Mouse (Mus musculus) frontal cortex, postnatal 10 days (tissue): ENCODE measurements around the gene Klhl33.
A peak's percentile ranks its signal among the peaks of the same experiment; 100 is the strongest.
"Not testable (repeated sequence)": the region's sequence is repeated elsewhere in the genome, so short reads cannot be mapped to it uniquely, and the experiment has no call there.

Experiments used
- DNase-seq, 2 experiments: peaks; one replicate each; pipeline ENCODE4 v3.0.0; 2022; ENCODE audit warnings: low spot score in 2 of 2, mixed read lengths in 1 of 2

Klhl33 gene

GRCm38 (mm10) chr14:50897374-50897765 is at the start of gene Klhl33:
Gene Klhl33, minus strand, starts transcription at chr14:50897507.
- no peak for DNase-seq

- DNase-seq, result not testable (repeated sequence)
Measured at GRCm38 (mm10) chr14:50945526-50945925, 48.2 kb upstream of the Klhl33 start.

DNA sequence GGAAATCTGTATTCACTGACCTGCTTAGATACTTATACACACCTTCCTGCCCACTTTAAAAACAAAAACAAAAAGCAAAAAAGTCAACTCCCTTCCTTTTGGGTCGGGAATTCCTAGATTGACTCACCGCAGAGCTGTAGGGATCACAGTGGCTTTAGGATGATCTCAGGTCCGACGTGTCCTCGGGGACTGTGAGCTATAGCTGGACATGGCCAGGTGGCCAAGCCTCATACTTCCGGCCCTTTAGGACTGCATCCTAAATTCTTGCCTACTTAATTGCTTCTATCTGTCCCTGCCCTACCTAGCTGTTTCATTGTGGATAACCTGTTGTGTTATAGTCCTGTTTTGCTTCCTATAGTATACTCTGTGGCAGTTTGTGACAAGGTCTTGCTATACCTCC is 47.8 kb upstream of the Klhl33 start:
- not testable (repeated sequence) for DNase-seq

- DNase-seq, result not testable (repeated sequence)
Measured at GRCm38 (mm10) chr14:50944668-50945033, 47.3 kb upstream of the Klhl33 start.

GRCm38 (mm10) chr14:50943932-50944667 is 46.8 kb upstream of the Klhl33 start, which contains the start of gene Gm49342:
Gene Gm49342, plus strand, starts transcription at chr14:50944517.
- DNase-seq, result peak; percentile 82 to 89

DNA sequence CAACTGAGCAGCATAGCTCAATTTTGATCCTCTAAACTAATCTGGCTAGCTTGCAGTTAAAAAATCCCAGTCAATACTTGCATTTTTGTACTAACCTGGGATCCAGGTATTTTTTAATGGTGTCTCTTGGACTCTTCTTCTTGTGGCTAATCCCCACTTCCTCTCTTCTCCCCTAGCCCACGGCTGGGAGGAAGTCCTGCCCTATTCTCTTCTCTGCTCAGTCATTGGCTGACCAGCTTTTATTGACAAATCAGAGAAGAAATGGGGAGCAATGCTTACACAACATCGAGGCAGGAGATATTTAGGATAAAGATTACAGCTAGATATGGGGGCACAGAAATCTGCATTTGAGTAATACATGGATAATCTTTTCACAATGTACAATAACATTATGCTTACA is 41.6 kb upstream of the Klhl33 start:
- no peak for DNase-seq

- DNase-seq, result no peak
Measured at GRCm38 (mm10) chr14:50938119-50938908, 41.0 kb upstream of the Klhl33 start.

DNA sequence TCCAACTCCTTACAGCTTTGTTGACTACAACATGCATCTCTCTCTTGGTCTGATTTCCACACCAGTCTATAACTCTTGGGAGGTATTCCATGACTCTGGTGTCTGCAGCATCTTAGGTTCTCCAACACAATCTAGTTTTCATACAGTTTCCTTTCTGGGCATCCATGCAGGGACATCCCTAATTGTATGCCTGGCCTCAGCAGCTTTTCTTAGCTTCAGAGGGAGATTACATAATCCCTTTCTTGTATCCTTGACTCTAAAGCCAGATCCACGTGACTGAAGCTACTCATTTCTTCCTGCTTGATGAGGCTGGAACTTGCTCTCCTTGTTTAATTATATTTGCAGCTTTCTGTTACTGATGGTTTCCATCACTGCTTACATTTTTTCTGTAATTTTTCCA is 39.3 kb upstream of the Klhl33 start:
- no peak for DNase-seq

DNA sequence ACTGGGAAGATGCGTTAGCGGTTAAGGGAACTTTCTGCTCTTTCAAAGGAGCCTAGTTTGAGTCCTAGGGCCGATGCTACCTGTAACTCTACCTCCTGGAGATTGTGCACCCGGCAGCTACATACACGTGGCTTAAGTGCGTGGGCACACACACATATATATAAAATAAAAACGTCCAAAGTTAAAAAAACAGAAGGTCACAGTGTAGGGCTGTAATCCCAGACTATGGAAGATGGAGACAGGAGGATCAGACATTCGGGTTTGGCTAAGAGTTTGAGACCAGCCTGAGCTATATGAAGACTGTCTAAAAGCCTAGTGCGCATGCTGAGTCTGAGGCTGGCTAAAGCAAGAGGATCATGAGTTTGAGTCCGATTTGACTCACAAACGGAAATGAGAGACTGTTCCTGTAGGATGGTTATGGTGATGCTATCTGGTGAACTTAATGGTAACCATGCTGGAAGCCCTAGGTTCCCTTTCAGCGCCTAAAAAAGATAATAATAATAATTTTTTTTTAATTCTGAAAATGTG is 34.2 kb upstream of the Klhl33 start:
- no peak for DNase-seq

DNA sequence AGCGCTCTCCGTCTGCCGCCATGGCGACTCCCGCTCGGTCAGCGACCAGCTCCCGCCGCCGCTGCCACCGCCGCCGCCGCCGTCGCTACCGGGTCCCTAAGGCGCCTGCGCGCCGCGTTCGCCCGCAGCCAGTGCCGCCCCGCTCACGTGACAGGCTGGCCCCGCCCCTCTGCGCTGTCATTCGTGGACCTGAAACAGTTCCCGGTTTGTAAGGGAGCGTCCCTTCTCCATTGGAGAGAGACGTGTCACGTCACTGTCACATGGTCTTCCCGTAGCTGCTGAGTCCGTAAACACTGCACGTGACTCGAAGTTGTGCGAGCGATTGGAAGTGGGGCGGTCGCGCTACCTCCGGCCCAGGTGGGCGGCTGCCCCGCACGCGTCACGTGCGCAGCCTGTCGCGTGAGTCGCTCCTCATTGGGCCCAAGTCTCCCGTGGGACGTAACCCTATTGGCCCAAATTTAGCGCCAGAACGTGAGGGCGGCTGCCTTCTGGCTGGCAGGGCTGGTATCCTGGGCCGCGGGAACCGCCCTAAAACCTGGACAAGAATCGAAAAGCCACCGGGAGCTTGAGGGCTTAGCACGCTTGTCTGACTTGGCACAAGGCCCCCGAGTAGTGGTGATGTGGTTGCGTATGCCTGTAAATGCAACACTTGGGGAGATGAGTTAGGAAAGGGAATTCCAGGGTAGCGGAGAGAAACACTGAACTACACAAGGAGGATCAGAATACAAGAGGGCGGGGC is 33.6 kb upstream of the Klhl33 start, which contains the start of the genes Pip4p1 and Pnp:
Gene Pip4p1 (minus strand): TSS at position 103 of the 739 bp plus-strand sequence.
Gene Pnp (plus strand): TSS at position 329 of the 739 bp plus-strand sequence.
- DNase-seq, result peak; percentile 99 to 100

GRCm38 (mm10) chr14:50930377-50930753 is 33.1 kb upstream of the Klhl33 start:
- DNase-seq, result peak in 1 of 2 experiments; percentile 56

- DNase-seq, result no peak
Measured at GRCm38 (mm10) chr14:50929951-50930350, 32.6 kb upstream of the Klhl33 start.

GRCm38 (mm10) chr14:50927366-50927765 is 30.1 kb upstream of the Klhl33 start:
- no peak for DNase-seq

DNA sequence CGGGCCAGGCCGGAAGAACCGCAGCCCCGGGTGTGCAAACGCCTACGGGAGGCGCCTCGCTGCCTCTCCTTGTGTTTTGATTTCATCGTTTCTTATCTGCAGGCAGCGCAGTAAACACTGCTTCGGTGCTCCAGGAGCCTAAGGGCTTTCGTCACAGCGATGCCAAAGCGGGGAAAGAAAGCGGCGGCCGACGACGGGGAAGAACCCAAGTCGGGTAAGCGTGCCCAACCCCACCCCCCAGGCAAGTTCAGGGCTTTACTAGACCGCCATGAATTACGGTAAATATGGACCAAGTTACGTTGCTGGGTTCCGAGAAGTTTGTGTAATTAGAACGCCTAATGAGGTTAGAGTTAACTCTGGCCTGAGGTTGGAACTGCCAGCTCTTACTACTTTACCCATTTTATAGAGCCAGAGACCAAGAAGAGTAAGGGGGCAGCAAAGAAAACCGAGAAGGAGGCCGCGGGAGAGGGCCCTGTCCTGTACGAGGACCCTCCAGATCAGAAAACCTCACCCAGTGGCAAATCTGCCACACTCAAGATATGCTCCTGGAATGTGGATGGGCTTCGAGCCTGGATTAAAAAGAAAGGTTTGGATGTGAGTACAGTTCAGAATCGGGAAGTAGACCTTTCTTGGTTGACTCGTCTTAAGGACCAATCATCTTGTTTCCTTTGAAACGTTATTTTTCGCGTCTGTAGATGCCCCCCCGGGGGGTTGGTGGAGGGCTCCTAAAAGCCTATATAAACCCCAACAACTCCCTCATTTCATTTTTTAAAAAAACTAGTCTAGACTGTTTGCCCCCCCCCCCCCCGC is 28.0 kb upstream of the Klhl33 start:
- DNase-seq, result no peak

DNA sequence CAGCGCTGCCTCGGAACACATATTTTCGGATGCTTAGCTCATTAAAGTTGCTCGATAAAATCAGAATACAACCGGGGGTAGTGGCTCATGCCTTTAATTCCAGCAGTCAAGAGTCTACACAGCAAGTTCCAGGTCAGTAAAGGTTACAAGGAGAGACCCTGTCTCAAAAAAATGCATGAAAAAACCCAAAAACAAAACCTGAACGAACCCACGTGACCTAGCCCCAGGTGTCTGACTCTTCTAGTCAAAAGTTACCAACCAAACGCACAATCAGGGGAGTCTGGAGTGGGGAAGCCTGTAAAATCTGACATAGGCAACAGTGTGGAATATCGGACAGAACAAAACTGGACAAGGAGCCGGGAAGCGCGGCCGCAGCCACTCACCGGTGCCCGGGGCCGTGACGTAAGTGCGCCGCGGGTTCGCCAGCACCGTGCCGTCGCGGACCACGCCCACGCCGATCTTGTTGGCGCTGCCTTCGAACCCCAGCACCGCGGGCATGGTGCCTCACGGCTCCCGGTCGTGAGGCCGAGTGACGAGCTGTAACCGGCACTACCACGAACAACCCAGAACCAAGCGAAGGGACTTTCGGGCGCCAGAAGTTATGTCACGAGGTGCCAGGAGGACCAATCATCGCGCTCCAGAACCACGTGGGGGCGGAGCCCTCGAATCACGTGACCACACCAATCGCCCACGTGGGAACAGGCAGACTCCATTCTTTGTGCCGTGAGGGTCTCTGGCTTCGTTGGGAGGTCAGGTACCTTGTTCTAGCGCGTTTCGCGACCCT is 27.2 kb upstream of the Klhl33 start, which contains the start of the genes Osgep and Apex1:
Gene Osgep (minus strand): TSS at position 613 of the 784 bp plus-strand sequence.
Gene Apex1 (plus strand): TSS at position 688 of the 784 bp plus-strand sequence.
- DNase-seq, result peak; percentile 96 to 97

DNA sequence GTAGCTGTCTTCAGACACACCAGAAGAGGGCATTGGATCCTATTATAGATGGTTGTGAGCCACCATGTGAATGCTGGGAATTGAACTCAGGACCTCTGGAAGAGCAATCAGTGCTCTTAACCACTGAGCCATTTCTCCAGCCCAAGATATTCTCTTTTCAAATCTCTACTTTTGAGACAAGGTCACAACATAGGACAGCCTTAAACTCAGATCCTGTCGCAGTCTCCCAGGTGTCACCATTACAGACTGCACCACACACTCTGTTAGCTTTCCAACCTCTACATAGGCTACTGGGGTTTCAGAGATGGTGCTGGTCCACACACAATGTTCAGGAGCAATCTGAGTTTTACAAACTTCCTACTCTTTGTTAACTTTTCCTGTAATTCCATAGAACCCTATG is 26.1 kb upstream of the Klhl33 start:
- DNase-seq, result not testable (repeated sequence)

GRCm38 (mm10) chr14:50911356-50911755 is 14.0 kb upstream of the Klhl33 start:
- DNase-seq, result no peak

DNA sequence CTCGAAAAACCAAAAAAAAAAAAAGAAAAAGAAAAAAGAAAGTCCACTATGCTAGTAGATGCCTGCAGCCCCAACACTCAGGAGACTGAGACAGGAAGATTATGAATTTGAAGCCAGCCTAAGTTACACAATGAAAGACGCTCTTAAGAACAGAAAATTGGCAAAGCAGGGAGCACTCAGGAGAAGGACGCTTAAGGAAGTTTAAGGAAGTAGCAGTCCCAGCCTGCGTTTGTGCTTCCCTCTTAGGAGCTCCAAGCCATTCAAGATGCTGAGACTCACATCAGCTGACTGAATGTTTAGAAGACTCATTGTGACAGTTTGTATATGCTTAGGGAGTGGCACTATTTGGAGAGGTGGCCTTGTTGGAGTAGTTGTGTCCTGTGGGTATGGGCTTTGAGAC is 10.8 kb upstream of the Klhl33 start:
- DNase-seq, result no peak

DNA sequence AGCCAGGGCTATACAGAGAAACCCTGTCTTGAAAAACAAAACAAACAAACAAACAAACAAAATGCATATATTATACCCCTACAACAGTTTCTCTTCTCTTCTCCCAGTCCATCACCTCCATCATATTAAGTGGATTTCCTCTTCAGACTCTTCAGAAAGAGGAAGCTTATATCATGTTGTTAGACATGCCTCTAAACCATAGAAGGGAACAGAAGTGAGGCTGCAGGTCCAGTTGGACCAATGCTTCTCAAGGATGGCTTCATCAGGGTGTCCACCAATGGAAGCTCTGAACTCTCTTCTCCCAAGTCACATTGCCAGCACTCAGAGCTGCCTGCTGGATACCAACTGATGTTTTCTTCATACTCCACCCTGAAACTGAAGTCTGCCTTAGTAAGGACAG is 8.0 kb upstream of the Klhl33 start:
- DNase-seq, result not testable (repeated sequence)

DNA sequence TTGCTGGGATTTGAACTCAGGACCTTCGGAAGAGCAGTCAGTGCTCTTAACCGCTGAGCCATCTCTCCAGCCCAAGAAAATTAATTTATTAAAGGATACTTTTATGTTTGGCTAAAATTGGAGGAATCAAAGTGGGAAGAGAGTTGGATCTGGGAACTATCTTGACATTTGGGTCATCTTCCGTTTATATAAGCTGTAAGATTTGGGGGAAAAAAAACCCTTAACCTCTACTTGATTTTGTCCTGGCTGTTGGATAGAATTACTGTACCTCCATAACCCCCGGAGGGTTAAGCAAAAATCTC is 7.5 kb upstream of the Klhl33 start:
- DNase-seq, result no peak
